Mouse (Mus musculus) 3134 (cell line): ENCODE measurements around the gene Hsph1.
A peak's percentile ranks its signal among the peaks of the same experiment; 100 is the strongest.

Experiments used
- DNase-seq: peaks from one replicate; pipeline ENCODE4 v3.0.0-alpha.2; 2011; ENCODE audit warnings: low spot score; ENCODE audit not compliant: insufficient read length; ENCODE audit errors: extremely low read depth

The Hsph1 gene

GRCm38 (mm10) chr5:149642783-149643509 lies 6.8 kb upstream of the Hsph1 start:
- no peak for DNase-seq

DNA sequence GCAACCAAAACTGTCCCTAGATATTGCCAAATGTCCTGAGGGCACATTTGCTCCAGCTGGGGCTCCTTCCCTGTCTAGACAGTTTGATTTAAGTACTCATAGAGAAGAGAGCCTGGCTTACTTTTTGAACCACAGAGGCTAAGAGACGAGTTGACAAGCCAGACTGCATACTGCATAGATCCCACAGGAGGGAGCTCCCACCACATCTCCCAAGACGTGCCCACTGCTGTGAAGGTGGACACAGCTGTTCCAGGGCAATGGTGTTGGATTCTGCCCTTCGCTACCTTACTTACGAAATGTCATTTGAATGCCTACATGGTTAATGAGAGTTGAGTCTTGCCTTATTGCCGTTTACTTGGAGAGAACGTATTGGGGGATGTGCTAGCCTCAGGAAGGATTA lies 6.2 kb upstream of the Hsph1 start:
- peak; percentile 54 for DNase-seq

- DNase-seq = peak; percentile 82
These were observed 5.2 kb upstream of the Hsph1 start for GRCm38 (mm10) chr5:149641277-149641892.

- DNase-seq = no peak
These were observed 1.1 kb upstream of the Hsph1 start for GRCm38 (mm10) chr5:149637306-149637705.

DNA sequence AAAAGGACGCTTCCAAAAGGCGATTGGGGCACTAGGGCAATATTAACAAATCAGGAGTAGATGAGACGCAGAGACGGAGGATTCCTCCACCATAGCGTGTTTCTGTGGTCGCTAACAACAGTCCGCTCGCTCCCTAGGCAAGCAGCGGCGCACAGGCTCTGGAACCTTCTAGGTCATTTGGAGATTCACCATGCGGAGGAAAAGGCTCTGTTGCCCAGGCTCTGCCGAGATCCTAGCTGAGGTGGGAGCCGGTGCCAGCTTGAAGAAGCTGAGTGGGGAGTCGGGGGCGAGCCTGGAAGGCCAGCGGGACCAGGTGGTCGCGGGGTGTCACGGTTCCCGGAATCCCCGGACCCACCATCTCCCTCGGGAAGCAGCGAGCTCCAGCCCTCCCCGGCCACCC lies 620 bp downstream of the Hsph1 start:
- DNase-seq = no peak

DNA sequence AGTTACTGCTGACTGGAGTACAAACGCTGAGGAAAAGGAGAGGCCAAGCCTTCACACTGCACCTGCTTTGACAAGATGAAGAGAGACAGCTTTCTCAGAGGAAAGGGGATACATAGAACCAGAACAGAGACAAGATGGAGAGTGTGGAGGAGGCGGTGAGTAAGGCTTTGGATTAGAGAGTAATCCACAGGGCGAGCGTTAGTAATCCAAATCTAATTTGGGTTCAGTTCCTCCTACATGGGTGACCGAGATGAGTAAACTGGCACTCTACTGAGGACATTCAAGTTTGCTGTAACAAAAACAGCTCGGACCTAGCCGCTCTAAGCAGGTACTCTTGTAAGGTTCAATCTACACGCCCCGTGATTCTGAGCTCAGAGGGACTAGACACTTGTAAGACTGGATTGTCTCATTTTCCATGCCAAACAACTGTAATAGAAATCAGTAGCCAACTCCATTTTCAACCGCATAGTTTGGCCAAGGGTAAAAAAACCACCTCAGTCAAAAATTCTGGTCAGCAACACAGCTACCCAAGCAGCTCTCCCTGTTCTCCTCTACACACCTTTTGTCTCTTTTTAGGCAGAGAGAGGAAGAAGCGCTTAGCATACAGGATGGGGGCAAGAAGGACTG lies 1.7 kb downstream of the Hsph1 start:
- no peak for DNase-seq

- no peak for DNase-seq
These were observed 10.6 kb downstream of the Hsph1 start for GRCm38 (mm10) chr5:149625547-149625946.

DNA sequence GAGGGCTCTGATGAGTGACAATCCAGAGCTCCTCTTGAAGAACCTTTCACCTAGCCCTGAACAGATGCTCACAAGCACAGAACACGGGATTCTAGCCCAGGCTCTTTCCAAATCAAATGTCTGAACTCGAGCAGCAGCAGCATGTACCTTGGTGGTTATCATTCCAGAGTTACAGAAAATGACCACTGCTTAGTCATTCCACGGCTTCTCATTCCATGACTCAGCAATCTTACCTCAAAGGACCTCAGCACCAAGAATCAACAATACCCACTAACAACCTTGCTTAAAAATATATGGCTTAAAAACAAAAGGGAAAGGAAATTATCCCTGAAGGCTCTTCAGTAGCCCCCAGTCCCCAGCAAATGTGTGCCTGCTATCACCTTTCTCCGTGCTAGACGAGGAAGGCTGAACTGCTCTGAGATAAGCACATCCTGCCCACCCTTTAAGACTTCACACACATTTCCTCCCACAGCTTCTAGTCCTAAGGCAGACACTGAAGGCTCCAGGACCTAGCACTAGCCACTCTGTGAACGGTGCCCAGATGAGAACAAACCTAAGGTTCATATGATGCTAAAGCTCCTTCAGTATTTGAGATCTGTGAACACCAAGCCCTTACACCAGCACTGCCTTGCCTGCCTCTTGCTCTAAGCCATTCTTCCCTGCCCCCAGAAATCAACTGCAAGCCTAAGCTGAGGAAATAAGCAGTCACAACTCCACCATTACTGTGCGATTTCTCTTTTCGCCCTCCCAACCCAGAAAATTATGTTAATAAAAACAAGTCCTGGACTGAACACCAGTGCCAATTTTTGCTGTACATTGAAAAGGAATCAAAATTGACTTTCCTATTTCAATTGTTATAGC lies 12.1 kb downstream of the Hsph1 start:
- no peak for DNase-seq

GRCm38 (mm10) chr5:149622644-149623043 lies 13.5 kb downstream of the Hsph1 start:
- DNase-seq = no peak

DNA sequence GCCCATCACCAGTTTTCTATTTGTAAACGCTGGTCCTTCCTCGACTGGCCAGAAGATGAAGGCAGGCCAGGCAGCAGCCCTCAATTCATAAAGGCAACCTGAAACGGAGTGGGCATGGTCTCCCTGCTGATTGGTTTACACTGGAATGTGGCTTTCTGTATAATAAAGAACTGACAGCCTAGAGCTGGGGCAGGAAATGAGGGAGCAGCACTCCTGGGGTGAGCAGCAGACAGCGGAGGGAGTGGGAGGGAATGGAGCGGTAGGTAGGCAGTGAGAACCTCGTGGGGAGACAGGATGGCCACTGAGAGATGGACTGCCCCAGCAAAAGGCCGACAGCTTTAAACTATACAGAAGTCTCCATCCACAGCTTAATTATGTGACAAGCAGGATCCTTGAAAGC lies 14.0 kb downstream of the Hsph1 start:
- no peak for DNase-seq

DNA sequence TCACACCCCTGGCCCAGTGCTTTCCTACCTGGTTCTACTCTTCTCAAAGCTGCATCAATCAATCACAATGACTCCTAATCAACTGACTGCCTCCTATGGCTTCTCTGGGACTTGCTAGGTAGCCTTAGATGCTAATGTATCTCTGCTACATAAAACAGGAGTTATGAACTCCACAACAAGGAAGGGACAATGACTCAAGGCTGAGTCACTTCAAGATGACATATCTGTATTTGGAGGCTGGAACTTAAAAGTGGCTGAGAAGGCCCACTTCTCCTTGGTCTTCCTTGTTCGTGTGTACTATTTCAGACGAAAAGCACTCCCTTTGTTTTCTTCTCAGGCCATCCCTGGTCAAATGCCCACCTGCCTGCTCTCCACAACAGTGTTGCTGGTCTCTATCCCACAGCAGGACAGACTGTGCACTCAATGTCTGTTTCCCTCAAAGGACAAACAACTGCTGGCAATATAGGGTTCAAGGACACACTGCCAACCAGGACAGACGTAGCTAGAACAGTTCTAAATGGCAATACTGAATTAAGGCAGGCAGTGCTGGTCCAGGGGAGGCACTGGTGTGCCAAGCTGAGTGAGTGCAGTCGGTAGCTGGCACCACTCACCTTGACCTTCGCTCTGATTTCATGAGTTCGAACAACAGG lies 18.3 kb downstream of the Hsph1 start:
- no peak for DNase-seq

DNA sequence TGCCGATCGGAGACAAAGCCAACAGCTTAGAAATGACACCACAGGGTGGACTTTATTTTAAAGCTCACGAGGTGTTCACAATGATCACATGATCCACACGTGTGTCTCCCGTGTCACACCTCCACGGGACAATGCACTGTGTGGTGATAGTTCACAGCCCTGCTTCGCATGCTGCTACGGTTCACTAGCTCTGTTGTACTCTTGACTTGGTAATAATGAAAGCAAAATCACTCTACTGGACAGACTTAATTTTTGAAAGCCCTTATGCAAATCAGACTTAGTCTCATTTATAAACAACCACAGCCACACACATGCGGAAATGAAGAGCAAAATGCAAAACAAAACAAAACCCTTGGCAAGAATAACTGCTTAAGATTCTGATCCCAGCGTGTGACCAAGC lies 19.4 kb downstream of the Hsph1 start:
- no peak for DNase-seq

DNA sequence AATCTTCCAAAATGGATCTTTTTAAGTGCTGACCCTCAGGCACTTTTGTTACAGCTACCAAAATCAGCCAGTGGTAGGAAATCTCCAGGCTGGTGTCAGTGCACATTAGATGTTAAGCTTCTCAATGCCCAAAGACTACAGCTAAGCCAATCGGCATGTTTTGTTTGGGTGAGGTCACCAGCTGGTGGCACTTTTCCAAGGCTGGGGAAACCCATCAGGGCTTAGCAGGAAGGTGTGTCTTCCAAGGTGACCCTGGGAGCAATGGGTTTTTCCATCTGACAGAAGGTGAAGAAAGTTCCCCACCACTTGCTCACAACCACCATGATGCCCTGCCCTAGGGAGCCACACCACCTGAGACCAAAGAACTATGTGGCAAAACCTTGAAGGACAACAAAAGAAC lies 20.0 kb downstream of the Hsph1 start:
- DNase-seq = no peak

DNA sequence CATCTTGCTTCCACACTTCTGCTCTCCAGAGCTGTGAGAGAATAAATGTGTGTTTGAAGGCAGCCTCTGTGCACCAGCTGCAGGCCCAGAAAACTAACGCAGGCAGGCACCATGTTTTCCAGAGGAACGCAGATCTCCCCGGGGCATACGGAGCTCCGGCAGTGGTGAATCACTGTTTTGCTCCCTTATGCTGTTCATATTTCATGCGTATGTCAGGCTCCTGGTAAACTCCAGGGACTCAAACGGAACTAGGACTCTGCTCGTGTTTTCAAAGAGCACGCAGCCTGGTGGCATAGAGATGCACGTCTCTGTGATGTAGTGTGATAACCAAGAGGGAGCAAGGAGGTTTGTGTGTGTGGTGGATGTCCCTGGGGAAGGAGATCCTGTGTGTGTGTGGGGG lies 23.4 kb downstream of the Hsph1 start:
- no peak for DNase-seq

- no peak for DNase-seq
These were observed 24.0 kb downstream of the Hsph1 start for GRCm38 (mm10) chr5:149612165-149612518.

DNA sequence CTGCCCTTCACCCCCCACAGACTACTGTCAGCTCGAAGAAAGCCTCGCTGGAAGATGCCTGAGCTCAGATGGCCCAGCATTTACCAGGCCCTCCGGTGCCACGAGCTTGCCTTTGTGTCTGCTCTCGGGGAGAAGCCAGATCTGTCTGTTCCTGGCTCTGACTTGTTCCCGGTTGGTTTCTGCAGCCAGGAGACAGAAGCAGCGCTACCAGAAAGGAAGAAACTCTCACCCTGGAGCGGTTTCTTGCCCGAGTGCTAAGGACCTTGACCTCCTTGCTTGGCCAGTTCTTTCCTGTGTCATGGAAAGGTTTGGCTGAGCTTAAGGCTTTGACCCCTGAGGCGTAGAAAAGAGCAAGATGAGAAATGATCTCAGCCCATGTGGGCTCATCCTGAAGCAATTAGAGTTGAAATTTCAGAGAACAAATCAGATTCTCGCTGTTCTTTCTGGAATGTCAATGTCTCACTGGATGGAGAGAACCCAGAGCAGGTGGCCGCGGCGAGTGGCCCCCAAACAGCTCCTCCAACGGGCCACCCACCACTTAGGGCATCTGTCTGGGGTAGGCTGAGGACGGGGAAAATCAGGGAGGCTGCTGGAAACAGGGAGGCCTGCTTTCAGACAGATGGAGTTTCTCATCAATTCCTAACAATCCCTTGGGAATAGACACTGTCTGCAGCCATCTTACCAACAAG lies 24.6 kb downstream of the Hsph1 start:
- no peak for DNase-seq

GRCm38 (mm10) chr5:149607083-149607720 lies 29.0 kb downstream of the Hsph1 start:
- peak; percentile 16 for DNase-seq

- DNase-seq = no peak
These were observed 32.9 kb downstream of the Hsph1 start for GRCm38 (mm10) chr5:149603241-149603640.

- no peak for DNase-seq
These were observed 34.2 kb downstream of the Hsph1 start for GRCm38 (mm10) chr5:149601996-149602395.

DNA sequence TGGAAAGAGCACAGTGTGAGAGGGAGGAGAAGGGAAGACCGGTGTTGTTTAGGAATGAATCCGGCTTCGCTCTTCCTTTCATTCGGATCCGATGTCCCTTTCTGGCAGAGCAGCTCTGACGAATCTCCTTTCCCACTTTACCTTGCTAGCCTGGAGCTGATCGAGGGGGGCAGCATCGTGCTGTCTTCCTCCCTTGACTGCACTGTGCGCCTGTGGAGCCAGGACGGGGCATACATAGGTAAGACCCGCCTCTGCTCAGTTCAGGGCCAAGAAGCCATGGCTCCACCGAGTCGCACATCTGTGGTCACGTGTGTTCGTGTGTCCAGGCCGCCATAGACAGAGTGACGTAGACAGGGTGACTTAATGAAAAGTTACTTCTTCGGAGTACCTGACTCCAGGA lies 38.8 kb downstream of the Hsph1 start:
- no peak for DNase-seq
